Mouse (Mus musculus): Measurements from ENCODE around the gene Fam213a. TPM values are rescaled to one million over a fixed set of nuclear protein-coding genes. Genes with fewer than 3 reads are reported as not detected.

Gene Fam213a
- total RNA-seq (2023), result 10.7 TPM

GRCm38 (mm10) chr14:41013630-41014613 lies at the start of gene Fam213a:
Gene Fam213a (minus strand): TSS chr14:41013788.

GRCm38 (mm10) chr14:40966392-40966861 lies 47.2 kb downstream of the Fam213a start, which contains the start of gene Tspan14:
Gene Tspan14 (minus strand): TSS chr14:40966807.

Other genes starting within 250 kb of the Fam213a start
- 10.3 TPM for gene Sh2d4b, start 120.5 kb downstream of the Fam213a start, total RNA-seq (2023)
- 112 TPM for gene Tspan14, start 47.0 kb downstream of the Fam213a start, total RNA-seq (2023)
- not detected for gene Dydc2, start 55.4 kb upstream of the Fam213a start, total RNA-seq (2023)
- gene Dydc1, start 59.1 kb upstream of the Fam213a start, total RNA-seq (2023), result not detected
- gene Mat1a, start 91.2 kb upstream of the Fam213a start, total RNA-seq (2023), result not detected
- not detected for gene Sftpa1, start 118.0 kb upstream of the Fam213a start, total RNA-seq (2023)
- not detected for gene Mbl1, start 137.7 kb upstream of the Fam213a start, total RNA-seq (2023)
- not detected for gene Sftpd, start 171.4 kb upstream of the Fam213a start, total RNA-seq (2023)